Mouse (Mus musculus) embryonic facial prominence, embryonic 12.5 days (tissue): ENCODE measurements around the gene Rasgef1b. TPM values are rescaled to one million over a fixed set of nuclear protein-coding genes. Genes with fewer than 3 reads are reported as not detected.
A peak's percentile ranks its signal among the peaks of the same experiment; 100 is the strongest.

Experiments
- ATAC-seq: fragments of 200-750 bp; cut with Nextera tagmentation; 2 replicates; pipeline ENCODE4 v1.8.0; 2017; ENCODE audit not compliant: insufficient number of reproducible peaks, insufficient read depth, low FRiP score, low TSS enrichment
- H3K27ac ChIP-seq: fragments of 300-500 bp; sonication (generic); 2 replicates; pipeline ENCODE4 v1.5.1; 2016; ENCODE audit warnings: mild to moderate bottlenecking
- H3K27me3 ChIP-seq: fragments of 300-500 bp; sonication (generic); 2 replicates; pipeline ENCODE4 v1.6.1; 2016; ENCODE audit warnings: mild to moderate bottlenecking, moderate library complexity
- H3K36me3 ChIP-seq: fragments of 300-500 bp; sonication (generic); 2 replicates; pipeline ENCODE4 v1.6.1; 2016; ENCODE audit warnings: mild to moderate bottlenecking
- H3K4me1 ChIP-seq: fragments of 300-500 bp; sonication (generic); 2 replicates; pipeline ENCODE4 v1.6.1; 2016
- H3K4me2 ChIP-seq: fragments of 300-500 bp; sonication (generic); replicated peaks from 2 replicates; pipeline ENCODE4 v1.6.1; 2016; ENCODE audit warnings: mild to moderate bottlenecking, moderate library complexity
- H3K4me3 ChIP-seq: fragments of 300-500 bp; sonication (generic); 2 replicates; pipeline ENCODE4 v1.5.1; 2016; ENCODE audit warnings: mild to moderate bottlenecking
- H3K9ac ChIP-seq: fragments of 300-500 bp; sonication (generic); 2 replicates; pipeline ENCODE4 v1.6.1; 2016; ENCODE audit warnings: mild to moderate bottlenecking, moderate library complexity
- H3K9me3 ChIP-seq: fragments of 300-500 bp; sonication (generic); 2 replicates; pipeline ENCODE4 v1.6.1; 2016; ENCODE audit warnings: mild to moderate bottlenecking, moderate library complexity
- WGBS: fragments of 180-500 bp; shearing (Covaris S2); methylation state at CpG from one replicate; pipeline ENCODE4 v1.1.7; 2016; 5-methylcytosine and 5-hydroxymethylcytosine counted together
- polyA plus RNA-seq: library from polyadenylated mRNA; unstranded; fragments of >200 nt; fragmentation: Nextera tagmentation; extraction: Ambion mirVana; gene quantifications from 2 replicates; pipeline ENCODE4 v1.2.1, GENCODE M21; 2016

Rasgef1b gene
- polyA plus RNA-seq, 1 experiment from 2014 or later, result 11.7 TPM

DNA sequence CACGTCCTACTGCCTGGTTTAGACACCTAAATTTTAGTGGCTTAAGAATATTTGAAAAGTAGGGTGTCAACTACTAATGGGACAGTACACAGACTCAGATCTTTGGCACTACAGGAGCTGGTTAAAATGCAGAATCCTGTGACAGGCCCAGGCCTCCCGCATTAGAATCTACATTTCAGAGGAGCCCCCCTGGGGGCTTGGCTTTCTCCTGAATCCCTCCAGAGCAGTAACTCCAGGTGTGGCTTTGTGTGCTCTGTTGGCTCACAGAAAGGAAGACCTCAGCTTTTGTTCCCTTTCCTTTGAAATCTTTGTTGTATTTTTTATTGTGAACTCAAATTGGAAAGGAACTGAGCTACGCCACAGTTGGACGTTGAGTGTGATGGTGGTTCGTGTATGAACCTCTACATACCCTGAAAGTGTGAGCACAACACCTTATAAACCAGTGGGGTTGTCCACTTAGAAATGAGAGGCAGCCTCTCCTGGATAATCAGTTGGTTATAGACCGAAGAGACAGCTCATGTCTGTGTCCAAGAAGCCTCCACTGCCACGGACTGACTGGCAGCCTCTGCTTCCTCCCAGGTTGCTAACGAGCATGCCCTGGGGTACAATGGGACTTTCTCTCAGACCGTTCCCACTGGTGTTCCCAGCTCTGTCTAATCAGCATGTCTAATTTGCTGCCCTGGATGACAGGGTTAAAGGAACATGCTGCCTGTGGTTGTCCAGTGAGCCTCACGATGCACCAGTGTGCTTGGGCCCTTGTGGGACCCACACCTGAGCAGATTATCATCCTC, 9.3 kb upstream of the Rasgef1b start:
- H3K27ac ChIP-seq, result no peak overlapping the region

DNA sequence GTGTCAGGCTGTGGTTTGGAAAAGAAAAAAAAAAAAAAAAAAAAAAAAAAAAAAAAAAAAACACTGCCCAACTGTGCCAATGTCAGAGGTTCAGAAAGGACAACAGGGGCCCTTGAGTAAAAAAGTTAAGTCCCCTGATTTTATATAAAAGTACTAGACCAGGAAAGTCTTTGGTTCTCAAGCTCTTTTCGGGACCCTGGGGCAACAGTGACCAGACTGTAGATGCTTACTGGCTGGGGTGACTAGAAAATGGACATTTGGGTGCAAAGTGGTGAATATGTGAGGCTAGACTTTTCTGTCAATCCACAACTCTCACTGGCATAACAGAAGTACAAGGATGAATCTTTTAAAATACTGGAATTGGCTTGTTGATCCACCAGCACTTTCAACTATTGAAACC, 1.1 kb upstream of the Rasgef1b start:
- H3K4me3 ChIP-seq, result no peak overlapping the region
- peaks cover 21% of the 10 kb centered on the region; the same call in 1 of the 2 replicates for H3K27me3 ChIP-seq
- peaks cover 14% of the 10 kb centered on the region for H3K4me1 ChIP-seq
- no peaks in the 10 kb centered on the region for H3K9me3 ChIP-seq
- H3K4me2 ChIP-seq, result no peak overlapping the region
- H3K9ac ChIP-seq, result no peak overlapping the region
- 71% methylated on average over 1 of the region's 1 CpGs for WGBS
- no peak overlapping the region for H3K27ac ChIP-seq
- H3K36me3 ChIP-seq, result no peaks in the 10 kb centered on the region
- ATAC-seq, result no peak

More for the DNA sequence above, 9.3 kb upstream of the Rasgef1b start:
- no peak for ATAC-seq
- no peak overlapping the region for H3K9ac ChIP-seq
- no peak overlapping the region for H3K4me2 ChIP-seq
- 22% methylated on average over 10 of the region's 10 CpGs for WGBS
- no peaks in the 10 kb centered on the region for H3K9me3 ChIP-seq
- no peaks in the 10 kb centered on the region for H3K27me3 ChIP-seq
- no peaks in the 10 kb centered on the region for H3K36me3 ChIP-seq
- H3K4me3 ChIP-seq, result no peak overlapping the region
- no peaks in the 10 kb centered on the region for H3K4me1 ChIP-seq

- H3K4me3 ChIP-seq, result peak overlapping the region; percentile 60
- peak; percentile 60 for ATAC-seq
- H3K27me3 ChIP-seq, result peaks cover 21% of the 10 kb centered on the region; the same call in 1 of the 2 replicates
- H3K4me2 ChIP-seq, result peak overlapping the region; percentile 99
- under 1% methylated on average over 18 of the region's 18 CpGs for WGBS
- peaks cover 14% of the 10 kb centered on the region for H3K4me1 ChIP-seq
- H3K9ac ChIP-seq, result peak overlapping the region; percentile 49
- no peaks in the 10 kb centered on the region for H3K9me3 ChIP-seq
- no peaks in the 10 kb centered on the region for H3K36me3 ChIP-seq
- no peak overlapping the region for H3K27ac ChIP-seq
These were observed 557 bp upstream of the Rasgef1b start for GRCm38 (mm10) chr5:99729361-99729882.

GRCm38 (mm10) chr5:99728027-99728451, 826 bp downstream of the Rasgef1b start:
- Histone ChIP-seq H3K4me3 (peak overlapping the region; percentile 60), H3K9ac (no peak overlapping the region; the same call in 1 of the 2 replicates), H3K4me2 (peak overlapping the region; percentile 99), H3K36me3 (no peaks in the 10 kb centered on the region), H3K4me1 (peaks cover 14% of the 10 kb centered on the region), H3K27ac (no peak overlapping the region), H3K9me3 (no peaks in the 10 kb centered on the region), H3K27me3 (peaks cover 21% of the 10 kb centered on the region; the same call in 1 of the 2 replicates)
- under 1% methylated on average over 15 of the region's 15 CpGs for WGBS
- no peak for ATAC-seq

GRCm38 (mm10) chr5:99723941-99724340, 4.9 kb downstream of the Rasgef1b start:
- Histone ChIP-seq H3K27ac (no peak overlapping the region), H3K36me3 (no peaks in the 10 kb centered on the region), H3K4me2 (no peak overlapping the region), H3K4me1 (peaks cover 7% of the 10 kb centered on the region), H3K9ac (no peak overlapping the region), H3K4me3 (no peak overlapping the region), H3K9me3 (no peaks in the 10 kb centered on the region), H3K27me3 (0 out of 2 replicates have a peak, but pooled peaks cover 6% of the 10 kb centered on the region)
- 83% methylated on average over 6 of the region's 6 CpGs for WGBS
- no peak for ATAC-seq

DNA sequence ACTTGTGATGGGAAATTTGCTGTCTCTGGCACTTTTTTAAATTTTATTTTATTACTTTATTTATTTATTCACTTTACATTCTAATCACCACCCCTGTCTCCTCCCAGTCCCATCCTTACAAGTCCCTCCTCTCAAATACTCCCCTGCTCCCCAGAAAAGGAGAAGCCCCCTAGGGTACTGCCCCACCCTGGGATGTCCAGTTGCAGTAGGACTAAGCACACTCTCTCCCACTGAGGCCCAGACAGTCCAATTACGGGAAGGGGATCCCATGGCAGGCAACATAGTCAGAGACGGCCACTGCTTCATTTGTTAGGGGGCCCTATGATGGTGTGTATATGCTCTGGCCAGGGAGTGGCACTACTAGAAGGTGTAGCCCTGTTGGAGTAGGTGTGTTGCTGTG, 6.6 kb downstream of the Rasgef1b start:
- Histone ChIP-seq H3K9me3 (no peaks in the 10 kb centered on the region), H3K27ac (no peak overlapping the region), H3K9ac (no peak overlapping the region), H3K4me3 (no peak overlapping the region), H3K4me2 (no peak overlapping the region), H3K36me3 (no peaks in the 10 kb centered on the region), H3K27me3 (no peaks in the 10 kb centered on the region), H3K4me1 (no peaks in the 10 kb centered on the region)
- ATAC-seq, result no peak
- WGBS, result 84% methylated on average over 2 of the region's 2 CpGs

DNA sequence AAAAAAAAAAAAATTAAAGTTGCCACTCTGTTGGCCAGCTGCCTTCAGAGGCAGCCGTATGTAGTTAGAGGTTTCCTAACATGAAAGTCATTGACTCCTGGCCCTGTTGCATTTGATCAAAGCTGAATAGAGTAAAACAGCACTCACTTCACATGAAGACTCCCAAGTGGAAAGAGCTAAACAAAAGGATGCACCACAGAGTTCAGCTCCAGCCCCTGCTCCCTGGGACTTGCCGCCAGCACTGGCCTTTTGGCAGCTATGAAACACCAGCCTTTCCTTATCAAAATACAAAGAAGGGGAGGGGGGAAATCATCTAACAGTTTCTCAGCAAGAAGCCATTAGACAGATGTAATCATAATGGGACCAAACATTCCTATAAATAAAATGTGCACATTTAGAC, 8.3 kb downstream of the Rasgef1b start:
- 56% methylated on average over 2 of the region's 2 CpGs for WGBS
- Histone ChIP-seq H3K9ac (no peak overlapping the region), H3K9me3 (no peaks in the 10 kb centered on the region), H3K4me3 (no peak overlapping the region), H3K36me3 (no peaks in the 10 kb centered on the region), H3K27ac (no peak overlapping the region), H3K27me3 (no peaks in the 10 kb centered on the region), H3K4me1 (peaks cover 2% of the 10 kb centered on the region; the same call in 1 of the 2 replicates), H3K4me2 (no peak overlapping the region)
- no peak for ATAC-seq

DNA sequence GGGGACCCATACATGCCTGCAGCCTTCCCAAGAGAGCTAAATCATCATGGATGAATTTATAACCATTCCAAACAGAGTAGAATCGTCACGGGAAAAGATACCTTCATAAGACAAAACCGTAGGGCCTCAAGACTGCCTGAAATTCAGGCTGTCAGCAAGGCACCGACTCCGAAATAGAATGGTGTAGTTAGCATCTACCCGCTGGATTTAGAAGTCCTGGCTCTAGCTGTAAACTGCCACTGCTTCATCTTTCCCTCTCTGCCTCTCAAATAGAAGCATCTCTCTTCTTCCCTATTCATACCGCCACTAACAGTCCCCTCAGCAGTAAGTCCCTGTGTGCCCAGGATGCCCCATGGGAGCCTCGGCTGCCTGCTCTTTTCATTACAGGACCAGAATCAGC, 10.9 kb downstream of the Rasgef1b start:
- no peak overlapping the region for H3K4me3 ChIP-seq

DNA sequence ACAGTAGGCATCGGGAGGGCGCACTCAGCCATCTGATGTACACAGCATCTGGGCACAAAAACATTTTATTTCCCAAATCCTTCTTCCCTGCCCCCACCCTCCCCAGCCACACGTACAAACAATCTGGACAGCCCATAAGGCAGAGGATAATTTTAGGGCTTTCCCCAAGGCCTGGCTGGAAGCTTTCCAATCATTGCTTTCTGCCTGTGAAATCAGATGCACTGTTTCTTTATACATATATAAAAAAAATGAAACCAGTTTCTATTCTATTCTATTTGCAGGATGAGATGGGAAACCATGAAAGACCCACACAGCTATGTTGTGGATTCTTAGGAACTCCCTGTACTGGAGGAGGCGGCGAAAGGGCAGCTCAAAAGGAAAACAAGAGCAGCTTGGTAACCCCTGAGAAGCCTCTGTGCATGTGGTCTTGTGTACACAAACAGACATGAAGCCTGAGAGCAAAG, 13.6 kb downstream of the Rasgef1b start:
- WGBS, result 44% methylated on average over 5 of the region's 5 CpGs

More for the DNA sequence above, 10.9 kb downstream of the Rasgef1b start:
- 76% methylated on average over 8 of the region's 8 CpGs for WGBS
- no peak overlapping the region for H3K27ac ChIP-seq
- H3K36me3 ChIP-seq, result no peaks in the 10 kb centered on the region
- ATAC-seq, result no peak
- no peaks in the 10 kb centered on the region for H3K9me3 ChIP-seq
- H3K27me3 ChIP-seq, result no peaks in the 10 kb centered on the region
- H3K9ac ChIP-seq, result no peak overlapping the region
- H3K4me1 ChIP-seq, result peaks cover 9% of the 10 kb centered on the region
- no peak overlapping the region for H3K4me2 ChIP-seq

GRCm38 (mm10) chr5:99711947-99712346, 16.9 kb downstream of the Rasgef1b start:
- no peak overlapping the region for H3K4me3 ChIP-seq
- no peaks in the 10 kb centered on the region for H3K36me3 ChIP-seq
- H3K9me3 ChIP-seq, result no peaks in the 10 kb centered on the region
- no peak overlapping the region for H3K4me2 ChIP-seq
- no peaks in the 10 kb centered on the region for H3K27me3 ChIP-seq
- H3K9ac ChIP-seq, result no peak overlapping the region
- 93% methylated on average over 2 of the region's 2 CpGs for WGBS
- no peak overlapping the region for H3K27ac ChIP-seq
- peaks cover 9% of the 10 kb centered on the region for H3K4me1 ChIP-seq
- ATAC-seq, result no peak

More for the DNA sequence above, 13.6 kb downstream of the Rasgef1b start:
- 0 out of 2 replicates have a peak overlapping the region, but pooled peaks have one; percentile 5 for H3K4me2 ChIP-seq
- H3K9ac ChIP-seq, result no peak overlapping the region
- no peak for ATAC-seq
- no peak overlapping the region for H3K4me3 ChIP-seq
- no peaks in the 10 kb centered on the region for H3K9me3 ChIP-seq
- no peaks in the 10 kb centered on the region for H3K36me3 ChIP-seq
- no peak overlapping the region for H3K27ac ChIP-seq
- no peaks in the 10 kb centered on the region for H3K27me3 ChIP-seq
- peaks cover 9% of the 10 kb centered on the region for H3K4me1 ChIP-seq

DNA sequence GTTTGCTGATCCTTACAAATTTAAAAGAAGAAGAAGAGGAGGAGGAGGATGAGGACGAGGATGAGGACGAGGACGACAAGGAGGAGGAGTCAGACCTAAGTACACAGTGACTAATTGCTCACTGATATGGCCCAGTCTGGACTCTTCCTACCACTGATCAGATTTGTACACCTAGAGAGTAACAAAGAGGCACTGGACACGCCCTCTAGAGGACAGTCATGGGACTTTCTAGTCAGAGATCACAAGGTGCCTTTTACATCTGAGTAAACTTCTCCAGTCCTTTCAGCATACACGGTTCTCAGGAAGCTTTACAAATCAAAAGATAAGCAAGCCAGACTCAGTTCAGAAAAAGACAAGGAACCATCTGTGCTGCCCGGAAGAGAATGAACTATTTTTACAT, 20.2 kb downstream of the Rasgef1b start:
- WGBS, result 47% methylated on average over 6 of the region's 6 CpGs
- H3K4me3 ChIP-seq, result no peak overlapping the region
- no peak for ATAC-seq
- H3K4me1 ChIP-seq, result no peaks in the 10 kb centered on the region
- H3K27me3 ChIP-seq, result no peaks in the 10 kb centered on the region
- no peak overlapping the region for H3K9ac ChIP-seq
- H3K36me3 ChIP-seq, result no peaks in the 10 kb centered on the region
- no peak overlapping the region for H3K27ac ChIP-seq
- H3K4me2 ChIP-seq, result no peak overlapping the region
- H3K9me3 ChIP-seq, result no peaks in the 10 kb centered on the region

DNA sequence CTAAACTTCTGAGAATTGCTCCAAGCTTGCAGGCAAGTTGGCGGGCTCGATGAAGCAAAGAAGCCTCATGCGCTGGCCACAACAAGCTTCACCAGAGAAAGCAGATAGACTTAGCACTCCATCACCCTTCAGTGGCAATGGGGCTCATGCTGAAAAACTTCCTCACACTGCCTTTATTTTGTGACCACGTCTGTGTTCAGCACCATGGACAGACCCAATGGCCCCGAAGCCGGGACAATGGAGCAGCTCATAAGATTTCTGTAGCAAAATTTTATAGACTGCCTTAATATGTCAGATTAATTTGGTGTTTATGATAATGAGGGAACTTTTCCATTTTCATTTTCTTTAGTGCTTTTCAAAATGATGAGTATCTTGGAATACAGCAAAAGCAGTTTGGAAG, 21.6 kb downstream of the Rasgef1b start:
- Histone ChIP-seq H3K4me3 (no peak overlapping the region), H3K9ac (no peak overlapping the region), H3K4me2 (no peak overlapping the region), H3K36me3 (no peaks in the 10 kb centered on the region), H3K4me1 (no peaks in the 10 kb centered on the region), H3K27me3 (no peaks in the 10 kb centered on the region), H3K27ac (no peak overlapping the region), H3K9me3 (no peaks in the 10 kb centered on the region)
- WGBS, result 28% methylated on average over 6 of the region's 6 CpGs
- no peak for ATAC-seq
